Mouse (Mus musculus) ES-E14 (cell line): Measurements from ENCODE around the gene Chrnb4. TPM values are rescaled to one million over a fixed set of nuclear protein-coding genes. Genes with fewer than 3 reads are reported as not detected.

Experiments used
- DNase-seq: peaks from one replicate; pipeline ENCODE4 v3.0.0-alpha.2; 2013; ENCODE audit warnings: low read depth, low spot score
- H3K27ac ChIP-seq: 2 replicates; pipeline ENCODE4 v1.5.1; 2012; ENCODE audit warnings: low read depth, mild to moderate bottlenecking, low read length, moderate library complexity, mixed read lengths; ENCODE audit not compliant: poor library complexity, insufficient read depth, severe bottlenecking
- H3K36me3 ChIP-seq: 2 replicates; pipeline ENCODE4 v1.6.1; 2012; ENCODE audit warnings: mild to moderate bottlenecking, low read length, moderate library complexity, mixed read lengths; ENCODE audit not compliant: control insufficient read depth, poor library complexity, insufficient read depth, severe bottlenecking
- H3K4me1 ChIP-seq, 2 experiments: fragments of 150-350 bp in 1 of 2; sonication (generic) in 1 of 2; 2 replicates each; pipeline ENCODE4 v1.6.1; 2012; ENCODE audit warnings: low read length in 2 of 2, mild to moderate bottlenecking in 1 of 2, mixed read lengths in 1 of 2; ENCODE audit not compliant: control insufficient read depth in 2 of 2, insufficient read depth in 2 of 2, poor library complexity in 1 of 2
- H3K4me3 ChIP-seq, 2 experiments: fragments of 150-350 bp in 1 of 2; sonication (generic) in 1 of 2; 2 replicates each; pipeline ENCODE4 v1.5.1; 2012; ENCODE audit warnings: low read length in 2 of 2, low read depth in 1 of 2, mild to moderate bottlenecking in 1 of 2, mixed read lengths in 1 of 2; ENCODE audit not compliant: insufficient read depth in 1 of 2, poor library complexity in 1 of 2, severe bottlenecking in 1 of 2
- H3K9ac ChIP-seq: 2 replicates; pipeline ENCODE4 v1.6.1; 2012; ENCODE audit warnings: low read depth, mild to moderate bottlenecking, low read length, mixed read lengths; ENCODE audit not compliant: poor library complexity, insufficient read depth, severe bottlenecking
- H3K9me3 ChIP-seq: fragments of 150-350 bp; sonication (generic); 2 replicates; pipeline ENCODE4 v1.6.1; 2012; ENCODE audit warnings: low read depth, mild to moderate bottlenecking, low read length; ENCODE audit not compliant: control insufficient read depth, insufficient read depth
- CHD2 ChIP-seq: IDR thresholded peaks from 2 replicates; pipeline ENCODE4 v1.6.1; 2014; ENCODE audit warnings: mild to moderate bottlenecking, low read depth, low read length, inconsistent platforms
- HCFC1 ChIP-seq: IDR thresholded peaks from 2 replicates; pipeline ENCODE4 v1.6.1; 2012; ENCODE audit warnings: low read length, inconsistent platforms, borderline replicate concordance; ENCODE audit not compliant: insufficient read depth
- MAFK ChIP-seq: IDR thresholded peaks from 2 replicates; pipeline ENCODE4 v1.6.1; 2014; ENCODE audit warnings: mild to moderate bottlenecking, low read depth, low read length, inconsistent platforms; ENCODE audit not compliant: insufficient read depth
- ZC3H11A ChIP-seq: IDR thresholded peaks from 2 replicates; pipeline ENCODE4 v1.6.1; 2012; ENCODE audit warnings: low read depth, mild to moderate bottlenecking, inconsistent platforms, low read length, borderline replicate concordance
- ZNF384 ChIP-seq: IDR thresholded peaks from 2 replicates; pipeline ENCODE4 v1.6.1; 2012; ENCODE audit warnings: low read depth, low read length, inconsistent platforms
- in situ Hi-C, 2 experiments: fragments of 600-800 bp; cut with MboI; formaldehyde crosslinking; loops; one replicate each; pipeline ENCODE4 v1.15.1; 2025; ENCODE audit warnings: low sequenced_read_pairs in 2 of 2, inconsistent platforms in 1 of 2; ENCODE audit not compliant: unreplicated experiment in 2 of 2
- total RNA-seq: library from RNA; depleted of rRNA; stranded (reverse); fragments of 300-350 nt; gene quantifications from 2 replicates; pipeline ENCODE4 v1.2.3, GENCODE M21; 2012; rRNA removed

Chrnb4 gene
- total RNA-seq, 1 experiment = 0.18 TPM

DNA sequence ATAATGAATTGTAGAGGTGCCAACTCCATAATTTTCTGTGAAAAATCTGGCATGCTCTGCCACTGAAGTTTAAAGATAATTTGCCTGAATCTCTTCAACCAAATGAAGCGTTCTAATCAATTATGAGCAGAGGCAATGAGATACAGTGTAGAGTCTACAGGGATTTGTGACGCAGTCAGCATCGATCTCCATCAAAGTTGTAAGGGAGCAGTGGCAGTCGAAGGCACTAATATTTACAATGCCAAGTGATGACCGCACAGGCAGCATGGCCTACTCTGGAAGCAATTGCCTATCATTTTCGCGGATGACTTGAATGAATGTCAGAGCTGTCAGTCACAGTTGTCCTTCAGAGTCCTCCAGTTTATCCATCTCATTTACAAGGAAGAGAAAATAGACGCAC lies 67.9 kb downstream of the Chrnb4 start, which contains the start of gene Chrna5:
Gene Chrna5, plus strand, starts transcription at position 207 of the 400 bp plus-strand sequence.
- in situ Hi-C loops = no loop called here
- TF ChIP-seq ZNF384 = no peak
- TF ChIP-seq MAFK = no peak
- no peak for TF ChIP-seq HCFC1
- TF ChIP-seq ZC3H11A = no peak
- TF ChIP-seq CHD2 = no peak
- H3K27ac ChIP-seq = no peak within 1 kb of the TSS

More for the DNA sequence above, 67.9 kb downstream of the Chrnb4 start, which contains the start of gene Chrna5:
- Histone ChIP-seq H3K36me3 (no peaks in the 10 kb centered on the region), H3K9ac (peak within 1 kb of the TSS; percentile 77), H3K4me1 (0 out of 4 replicates have a peak, but pooled peaks cover 0 to 2% of the 10 kb centered on the region in 2 experiments), H3K4me3 (peak within 1 kb of the TSS; percentile 86 to 94), H3K9me3 (no peaks in the 10 kb centered on the region)
- DNase-seq = no peak

Other genes starting within 250 kb of the Chrnb4 start
- gene Ireb2, start 185.0 kb downstream of the Chrnb4 start, total RNA-seq = 40.3 and 51.0 TPM in 2 replicates
- 1.8 and 1.9 TPM in 2 replicates for gene Hykk, start 131.5 kb downstream of the Chrnb4 start, total RNA-seq
- 152 and 297 TPM in 2 replicates for gene Psma4, start 98.0 kb downstream of the Chrnb4 start, total RNA-seq
- gene AY074887, start 97.8 kb downstream of the Chrnb4 start, total RNA-seq = 0.49 and 0.53 TPM in 2 replicates
- gene Chrna5, start 67.9 kb downstream of the Chrnb4 start, total RNA-seq = 1.3 and 1.7 TPM in 2 replicates
- 0.04 TPM in 1 of 2 replicates, not detected in the other for gene Chrna3, start 22.2 kb downstream of the Chrnb4 start, total RNA-seq
- 21.5 and 24.9 TPM in 2 replicates for gene Ube2q2, start 100.1 kb upstream of the Chrnb4 start, total RNA-seq
- gene Fbxo22, start 160.1 kb upstream of the Chrnb4 start, total RNA-seq = 58.4 and 60.5 TPM in 2 replicates